Mouse (Mus musculus) fibroblast of lung, adult 2 months (primary cell): ENCODE measurements around the gene Hpcal4.

Experiments
- DNase-seq: peaks from one replicate; pipeline ENCODE4 v3.0.0-alpha.2; 2011; ENCODE audit warnings: low read depth

The Hpcal4 gene

GRCm38 (mm10) chr4:123201186-123202093 is 18.4 kb downstream of the Hpcal4 start, which contains the start of gene Nt5c1a:
Nt5c1a (plus strand) TSS chr4:123201504.
- DNase-seq, result no peak

- no peak for DNase-seq
These were observed 19.0 kb downstream of the Hpcal4 start for GRCm38 (mm10) chr4:123202094-123202420.

- DNase-seq, result no peak
These were observed 24.3 kb downstream of the Hpcal4 start for GRCm38 (mm10) chr4:123207337-123207736.

DNA sequence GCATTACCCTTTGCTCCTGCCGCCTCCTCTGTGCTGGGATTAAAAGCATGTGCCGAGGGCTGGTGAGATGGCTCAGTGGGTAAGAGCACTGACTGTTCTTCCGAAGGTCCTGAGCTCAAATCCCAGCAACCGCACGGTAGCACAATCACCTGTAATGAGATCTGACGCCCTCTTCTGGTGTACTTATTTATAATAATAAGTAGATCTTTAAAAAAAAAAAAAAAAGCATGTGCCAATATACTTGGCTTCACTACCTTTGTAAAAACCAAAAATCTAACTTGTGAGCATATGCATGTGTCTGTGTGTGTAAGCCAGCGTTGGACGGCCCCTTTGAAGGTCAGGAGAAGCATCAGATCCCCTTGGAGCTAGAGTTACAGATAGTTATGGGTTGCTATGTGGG is 28.0 kb downstream of the Hpcal4 start:
- DNase-seq, result no peak

GRCm38 (mm10) chr4:123211453-123211852 is 28.4 kb downstream of the Hpcal4 start:
- no peak for DNase-seq

- DNase-seq, result no peak
These were observed 29.3 kb downstream of the Hpcal4 start for GRCm38 (mm10) chr4:123212330-123212729.

DNA sequence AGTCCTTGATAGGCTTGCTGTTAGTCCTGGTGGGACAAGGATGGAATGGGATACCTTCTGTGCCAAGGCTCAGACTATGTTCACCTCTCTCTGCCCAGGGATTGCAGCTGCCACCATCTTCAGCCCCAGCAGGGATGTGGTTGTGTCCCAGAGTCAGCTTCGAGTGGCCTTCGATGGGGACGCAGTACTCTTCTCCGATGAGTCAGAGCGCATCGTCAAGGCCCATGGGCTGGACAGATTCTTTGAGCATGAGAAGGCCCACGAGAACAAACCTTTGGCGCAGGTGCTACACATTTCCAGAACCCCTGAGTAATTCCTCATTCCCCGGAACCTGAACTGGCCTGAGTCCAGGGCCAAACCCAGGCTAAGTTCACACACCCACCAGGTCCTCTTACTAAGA is 30.9 kb downstream of the Hpcal4 start:
- DNase-seq, result no peak

GRCm38 (mm10) chr4:123215367-123215766 is 32.3 kb downstream of the Hpcal4 start:
- no peak for DNase-seq

DNA sequence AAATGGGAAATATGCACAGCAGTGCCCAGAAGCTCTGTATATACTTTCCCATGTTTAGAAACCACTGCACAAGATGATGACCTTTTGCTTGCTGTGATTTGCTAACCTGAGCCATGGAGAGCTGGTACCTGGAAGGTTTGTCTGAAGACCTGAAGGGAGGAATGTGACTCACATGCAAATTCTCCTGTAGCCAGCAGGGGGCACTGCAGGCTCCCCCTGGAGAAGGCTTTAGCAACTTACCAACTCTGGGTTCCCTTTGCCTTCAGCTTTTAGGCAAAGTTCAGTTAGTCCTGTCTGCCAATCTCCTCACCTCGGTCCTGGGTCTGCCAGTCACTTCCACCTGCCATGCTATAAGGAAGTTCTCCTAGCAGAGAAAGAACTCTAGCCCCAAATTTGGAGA is 33.8 kb downstream of the Hpcal4 start:
- DNase-seq, result no peak

DNA sequence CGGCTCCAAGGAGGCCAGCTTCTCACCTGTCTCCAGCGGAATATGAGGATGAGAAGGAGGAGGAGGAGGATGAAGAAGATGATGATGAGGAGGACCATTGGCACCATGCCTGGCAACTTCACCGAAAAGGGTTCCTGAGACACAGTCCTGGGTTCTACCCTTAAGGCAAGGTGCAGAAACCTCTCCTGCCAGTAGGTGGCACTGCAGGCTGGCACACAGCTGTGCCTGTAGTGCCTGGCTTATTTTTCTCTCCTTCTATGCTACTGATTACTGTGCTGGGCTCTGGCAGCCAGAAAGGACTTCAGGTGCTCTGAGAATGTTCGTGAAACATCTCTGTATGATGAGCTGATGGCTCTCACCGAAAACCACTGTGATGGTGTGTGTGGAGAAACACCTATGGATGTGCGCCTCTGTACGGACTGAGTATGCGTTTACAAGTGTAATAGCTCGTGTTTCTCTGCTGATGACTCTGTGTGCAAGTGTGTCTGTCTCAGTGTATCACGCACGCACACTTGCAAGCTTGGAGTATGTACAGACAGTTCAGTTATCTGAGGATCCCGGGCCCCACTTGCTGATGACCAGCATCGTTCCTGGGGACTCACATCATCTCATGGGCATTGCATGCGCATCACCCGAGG is 36.8 kb downstream of the Hpcal4 start:
- no peak for DNase-seq

DNA sequence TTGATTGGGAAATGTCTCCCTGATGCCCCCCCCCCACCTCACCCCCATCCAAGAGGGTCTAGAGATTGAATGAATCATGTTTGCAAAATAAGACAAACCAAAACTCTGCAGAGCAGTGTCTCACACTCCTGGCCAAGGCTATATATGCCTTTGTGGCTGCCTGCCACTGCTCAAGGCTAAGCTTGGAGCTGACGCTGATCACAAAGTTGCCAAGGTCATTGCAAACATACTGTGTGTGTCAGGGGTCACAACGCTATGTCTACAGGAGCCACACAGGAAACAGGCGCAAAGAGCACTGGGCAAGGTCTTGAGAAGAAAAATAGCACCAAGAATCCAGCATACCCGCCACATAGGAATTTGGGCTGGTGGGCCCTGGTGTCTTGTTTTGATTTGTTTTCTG is 37.6 kb downstream of the Hpcal4 start:
- no peak for DNase-seq

DNA sequence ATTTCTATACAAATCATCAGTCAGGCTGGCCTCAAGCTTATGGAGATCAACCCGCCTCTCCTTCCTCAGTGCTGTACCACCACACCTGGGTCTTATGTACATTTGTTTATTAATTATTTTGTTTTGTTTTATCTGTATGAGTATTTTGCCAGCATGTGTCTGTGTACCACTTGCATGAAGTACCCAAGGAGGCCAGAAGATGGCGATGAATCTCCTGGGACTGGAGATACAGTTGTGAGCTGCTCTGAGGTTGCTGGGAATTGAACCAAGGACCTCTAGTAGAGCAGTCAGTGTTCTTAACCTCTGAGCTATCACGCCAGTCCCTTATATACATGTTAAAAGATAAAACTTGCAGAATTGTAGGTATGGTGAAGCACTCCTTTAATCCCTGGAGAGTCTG is 40.3 kb downstream of the Hpcal4 start:
- DNase-seq, result no peak

DNA sequence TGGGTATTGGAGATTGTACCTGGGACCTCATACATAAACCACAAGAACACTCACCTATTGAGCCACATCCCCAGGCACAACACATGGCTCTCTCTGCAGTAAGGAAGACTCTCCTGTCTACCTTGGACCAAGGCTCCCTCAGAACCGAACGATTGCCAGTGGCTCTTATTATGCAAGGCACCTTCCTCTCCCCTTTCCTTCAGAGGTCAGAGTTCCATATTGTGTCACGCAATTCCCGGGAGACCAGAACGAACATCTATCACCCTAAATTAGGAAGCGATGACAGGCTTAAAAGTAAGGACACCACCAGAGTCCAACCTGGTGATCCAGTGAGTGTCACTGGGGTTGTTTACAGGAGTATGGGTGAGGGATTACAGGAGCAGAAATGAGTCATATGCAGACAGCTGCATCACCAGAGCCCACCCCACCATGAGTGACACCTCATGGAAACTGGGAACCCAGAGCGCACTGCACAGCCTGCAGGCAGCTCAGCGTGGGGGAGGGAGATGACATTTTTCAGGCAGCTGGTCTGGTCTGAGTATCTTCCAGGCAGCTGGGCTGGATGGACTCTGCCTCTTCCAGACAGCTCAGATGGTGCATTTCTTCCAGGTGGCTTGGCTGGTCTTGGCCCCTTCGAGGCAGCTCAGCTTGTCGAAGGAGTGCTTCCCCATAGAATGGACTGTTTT is 42.8 kb downstream of the Hpcal4 start:
- no peak for DNase-seq

- DNase-seq, result no peak
These were observed 44.7 kb downstream of the Hpcal4 start for GRCm38 (mm10) chr4:123227707-123228106.

DNA sequence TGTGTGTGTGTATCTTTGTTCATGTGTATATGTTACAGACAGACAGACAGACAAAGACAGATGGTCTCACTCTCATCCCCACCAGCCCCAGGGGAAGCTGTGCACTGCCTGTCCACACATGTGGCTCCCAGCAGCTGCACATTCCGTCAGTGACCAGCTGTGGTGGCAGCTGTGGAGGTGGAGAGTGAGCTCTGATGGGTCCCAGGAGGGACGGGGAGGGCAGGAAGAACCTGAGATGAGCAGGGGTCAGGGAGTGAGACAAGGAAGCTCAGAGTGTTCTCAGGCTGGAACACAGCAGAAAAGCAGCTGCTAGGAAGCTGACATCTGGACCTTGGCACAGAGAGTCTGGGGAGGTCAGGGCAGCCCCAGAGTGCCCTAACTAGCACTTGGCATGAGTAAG is 45.2 kb downstream of the Hpcal4 start:
- no peak for DNase-seq

GRCm38 (mm10) chr4:123229166-123229565 is 46.1 kb downstream of the Hpcal4 start:
- DNase-seq, result no peak

- DNase-seq, result no peak
These were observed 49.8 kb downstream of the Hpcal4 start for GRCm38 (mm10) chr4:123232841-123233240.

DNA sequence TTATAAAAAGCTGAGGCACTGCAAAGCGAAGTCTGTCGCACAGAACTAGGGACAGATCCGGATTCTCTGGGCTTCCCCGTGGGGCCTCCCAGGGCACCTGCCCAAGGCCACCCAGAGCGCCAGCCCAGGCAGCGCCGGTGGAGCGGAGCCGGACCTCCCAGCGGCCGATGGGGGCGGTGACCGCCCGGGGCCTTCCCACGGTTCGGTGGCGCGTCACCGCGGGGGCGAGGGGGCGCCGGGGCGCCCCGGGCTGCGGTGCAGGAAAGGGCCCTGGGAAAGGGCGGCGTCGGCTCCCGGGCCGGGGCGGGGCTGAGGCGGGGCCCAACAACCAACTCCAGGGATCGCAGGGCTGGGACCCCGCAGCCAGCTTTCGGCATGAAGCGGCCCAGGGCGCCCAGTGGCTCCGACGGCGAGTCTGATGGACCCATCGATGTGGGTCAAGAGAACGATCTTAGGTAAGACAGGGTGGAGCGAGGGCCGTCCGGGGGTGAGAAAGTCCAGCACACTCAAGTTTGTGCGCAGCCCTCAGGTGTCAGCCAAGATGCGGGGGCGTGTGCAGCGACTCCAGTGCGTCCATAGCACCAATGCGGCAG is 50.6 kb downstream of the Hpcal4 start, which contains the start of gene Heyl:
Heyl (plus strand) TSS at position 65 of the 593 bp plus-strand sequence.
- no peak for DNase-seq

- no peak for DNase-seq
These were observed 52.9 kb downstream of the Hpcal4 start for GRCm38 (mm10) chr4:123235835-123236430.

DNA sequence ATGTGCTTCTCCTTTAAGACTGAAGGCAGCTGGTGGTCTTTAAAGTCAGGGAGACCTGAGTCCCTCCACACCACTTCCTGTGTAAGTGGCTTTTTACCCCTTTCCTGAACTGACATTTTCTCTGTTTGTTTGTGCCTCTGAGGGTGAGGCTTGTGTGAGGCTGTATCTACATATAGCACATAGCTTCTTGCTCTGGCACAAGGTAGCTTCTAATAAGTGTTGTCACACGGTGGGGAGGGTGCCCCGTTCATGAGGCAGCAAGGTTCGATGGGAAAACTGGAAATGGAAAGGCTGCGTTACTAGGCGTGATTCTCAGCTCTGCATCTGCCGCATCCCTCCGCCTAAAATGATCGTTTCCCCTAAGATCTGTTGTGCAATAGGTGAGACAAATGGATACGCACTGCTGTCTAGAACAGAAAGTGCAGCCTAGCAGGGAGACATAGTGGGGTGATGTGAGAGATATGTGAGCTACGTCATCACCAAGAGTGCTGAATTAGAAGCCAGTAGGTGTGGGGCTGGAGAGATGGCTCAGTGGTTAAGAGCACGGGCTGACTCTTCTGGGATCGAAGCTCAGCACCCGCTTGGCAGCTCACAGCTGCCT is 53.5 kb downstream of the Hpcal4 start:
- no peak for DNase-seq

GRCm38 (mm10) chr4:123237386-123238266 is 54.6 kb downstream of the Hpcal4 start:
- no peak for DNase-seq
